Mouse (Mus musculus) liver, postnatal 0 days (tissue): ENCODE measurements around the gene Eng. TPM values are rescaled to one million over a fixed set of nuclear protein-coding genes. Genes with fewer than 3 reads are reported as not detected.

Experiments used
- ATAC-seq: fragments of 200-750 bp; cut with Nextera tagmentation; 2 replicates; pipeline ENCODE4 v1.8.0; 2017; ENCODE audit warnings: mild to moderate bottlenecking, moderate library complexity
- DNase-seq: peaks from one replicate; pipeline ENCODE4 v3.0.0-alpha.2; 2016
- H3K27ac ChIP-seq: fragments of 300-500 bp; sonication (generic); 2 replicates; pipeline ENCODE4 v1.5.1; 2014; ENCODE audit warnings: antibody characterized with exemption, moderate library complexity, mild to moderate bottlenecking, low read depth
- H3K27me3 ChIP-seq: fragments of 300-500 bp; sonication (generic); 2 replicates; pipeline ENCODE4 v1.6.1; 2014; ENCODE audit warnings: low read length, control low read depth, mixed read lengths; ENCODE audit not compliant: insufficient read depth
- H3K36me3 ChIP-seq: fragments of 300-500 bp; sonication (generic); replicated peaks from 2 replicates; pipeline ENCODE4 v1.6.1; 2014; ENCODE audit warnings: mild to moderate bottlenecking, control low read depth, low read length, moderate library complexity, mixed read lengths; ENCODE audit not compliant: insufficient read depth
- H3K4me1 ChIP-seq: fragments of 300-500 bp; sonication (generic); 2 replicates; pipeline ENCODE4 v1.6.1; 2014; ENCODE audit warnings: antibody characterized with exemption, mild to moderate bottlenecking, control low read depth; ENCODE audit not compliant: insufficient read depth
- H3K4me2 ChIP-seq: fragments of 300-500 bp; sonication (generic); 2 replicates; pipeline ENCODE4 v1.6.1; 2014; ENCODE audit warnings: low read depth, mild to moderate bottlenecking, low read length, moderate library complexity, mixed read lengths
- H3K4me3 ChIP-seq: fragments of 300-500 bp; sonication (generic); 2 replicates; pipeline ENCODE4 v1.5.1; 2014; ENCODE audit warnings: low read depth, low read length
- H3K9ac ChIP-seq: fragments of 300-500 bp; sonication (generic); replicated peaks from 2 replicates; pipeline ENCODE4 v1.6.1; 2014; ENCODE audit warnings: mild to moderate bottlenecking, moderate library complexity
- H3K9me3 ChIP-seq: fragments of 300-500 bp; sonication (generic); 2 replicates; pipeline ENCODE4 v1.6.1; 2016; ENCODE audit warnings: mild to moderate bottlenecking, control low read depth, low read length, mixed read lengths
- CTCF ChIP-seq: sonication (generic); IDR thresholded peaks from 2 replicates; pipeline ENCODE4 v1.5.1; 2016; ENCODE audit warnings: antibody characterized with exemption, low read depth
- EP300 ChIP-seq: IDR thresholded peaks from 2 replicates; pipeline ENCODE4 v1.6.1; 2016; ENCODE audit warnings: antibody characterized with exemption, low read depth, mild to moderate bottlenecking
- WGBS: fragments of 180-500 bp; shearing (Covaris S2); extraction: QIAGEN DNeasy Blood & Tissue Kit; methylation state at CpG from one replicate; pipeline ENCODE4 v1.1.7; 2014; ENCODE audit not compliant: insufficient replicate concordance; 5-methylcytosine and 5-hydroxymethylcytosine counted together
- polyA plus RNA-seq: library from polyadenylated mRNA; unstranded; fragments of >200 nt; fragmentation: Nextera tagmentation; extraction: Ambion mirVana; gene quantifications from 2 replicates; pipeline ENCODE4 v1.2.1, GENCODE M21; 2015

The Eng gene
- polyA plus RNA-seq, 1 experiment from 2014 or later: 30.2 TPM

DNA sequence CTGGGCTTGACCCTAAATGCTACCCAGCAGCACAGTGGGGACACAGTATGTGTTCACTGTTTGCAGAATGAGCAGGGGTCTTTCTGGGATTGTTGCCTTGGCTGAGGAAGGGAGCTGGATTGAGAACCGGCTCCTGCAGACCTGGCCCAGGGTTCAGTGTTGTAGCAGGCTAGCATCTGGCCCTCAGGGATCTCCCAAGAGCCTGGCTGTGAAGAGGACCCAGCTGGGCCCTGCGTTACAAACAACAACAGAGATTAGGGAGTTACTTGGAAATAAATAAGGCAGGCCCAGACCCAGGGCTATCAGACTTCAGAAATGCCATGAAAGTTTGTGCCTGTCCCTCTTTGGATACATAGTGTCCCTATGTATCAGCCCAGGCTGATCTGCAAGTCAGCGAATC lies 748 bp upstream of the Eng start:
- Histone ChIP-seq H3K27me3 (no peaks in the 10 kb centered on the region), H3K4me3 (no peak overlapping the region), H3K9me3 (no peaks in the 10 kb centered on the region), H3K36me3 (no peaks in the 10 kb centered on the region), H3K4me2 (no peak overlapping the region), H3K4me1 (peaks cover 24% of the 10 kb centered on the region), H3K27ac (peak overlapping the region; percentile 72; the same call in 1 of the 2 replicates), H3K9ac (no peak overlapping the region)
- DNase-seq (no peak), ATAC-seq (no peak)
- WGBS: 68% methylated on average over 3 of the region's 3 CpGs
- TF ChIP-seq CTCF (no peak), EP300 (no peak)

DNA sequence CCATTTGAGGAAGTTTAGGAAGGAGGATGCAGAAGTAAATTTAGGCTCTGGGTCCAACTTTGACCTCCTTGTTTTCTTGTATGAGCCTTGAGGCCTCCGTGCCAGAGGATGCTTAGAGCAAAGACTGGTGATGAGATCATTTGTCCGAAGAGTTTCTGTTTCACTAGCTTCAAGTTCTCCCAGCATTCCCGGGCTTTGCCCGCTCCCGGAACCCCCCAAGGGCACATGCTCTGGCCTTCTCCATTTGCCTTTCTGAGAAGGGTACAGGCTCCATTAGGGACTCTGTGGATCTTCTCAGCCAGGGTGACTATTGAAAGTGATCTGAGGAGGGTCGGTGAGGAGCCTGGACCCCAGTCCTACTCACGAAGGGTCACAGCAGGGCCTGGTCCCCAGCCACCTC lies 971 bp downstream of the Eng start:
- Histone ChIP-seq H3K27me3 (no peaks in the 10 kb centered on the region), H3K36me3 (no peaks in the 10 kb centered on the region), H3K4me1 (peaks cover 22% of the 10 kb centered on the region), H3K4me3 (peak overlapping the region; percentile 46), H3K9ac (peak overlapping the region; percentile 70), H3K9me3 (no peaks in the 10 kb centered on the region), H3K4me2 (peak overlapping the region; percentile 74), H3K27ac (peak overlapping the region; percentile 72)
- DNase-seq (no peak), ATAC-seq (no peak)
- WGBS: 58% methylated on average over 7 of the region's 7 CpGs
- no peak for TF ChIP-seq EP300
- TF ChIP-seq CTCF: no peak

DNA sequence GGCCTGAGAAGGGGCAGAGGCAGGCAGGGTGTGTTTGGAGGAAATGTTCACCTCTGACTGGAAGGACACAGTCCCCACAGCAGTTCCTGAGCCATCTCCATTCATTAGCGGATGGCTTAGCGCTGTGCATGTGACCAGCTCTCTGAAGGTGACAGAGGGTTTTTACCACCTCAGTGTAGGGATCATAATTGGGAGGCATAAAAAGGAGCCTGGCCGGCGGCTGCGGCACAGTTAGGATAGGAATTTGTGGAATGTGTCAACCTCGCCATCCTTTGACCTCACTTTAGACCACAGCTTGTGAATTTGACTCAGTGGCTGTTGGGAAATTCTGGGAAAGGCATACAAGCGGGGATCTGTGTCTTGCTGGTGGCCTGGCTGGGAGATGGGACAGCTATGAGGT lies 7.4 kb downstream of the Eng start:
- WGBS: 65% methylated on average over 7 of the region's 7 CpGs
- no peaks in the 10 kb centered on the region for H3K27me3 ChIP-seq
- no peak overlapping the region for H3K4me2 ChIP-seq
- no peak overlapping the region for H3K9ac ChIP-seq
- H3K9me3 ChIP-seq: no peaks in the 10 kb centered on the region
- H3K4me3 ChIP-seq: no peak overlapping the region
- peaks cover 16% of the 10 kb centered on the region for H3K4me1 ChIP-seq
- no peak for ATAC-seq
- H3K27ac ChIP-seq: peak overlapping the region; percentile 77; the same call in 1 of the 2 replicates
- TF ChIP-seq CTCF (no peak), EP300 (no peak)
- no peaks in the 10 kb centered on the region for H3K36me3 ChIP-seq
- no peak for DNase-seq

DNA sequence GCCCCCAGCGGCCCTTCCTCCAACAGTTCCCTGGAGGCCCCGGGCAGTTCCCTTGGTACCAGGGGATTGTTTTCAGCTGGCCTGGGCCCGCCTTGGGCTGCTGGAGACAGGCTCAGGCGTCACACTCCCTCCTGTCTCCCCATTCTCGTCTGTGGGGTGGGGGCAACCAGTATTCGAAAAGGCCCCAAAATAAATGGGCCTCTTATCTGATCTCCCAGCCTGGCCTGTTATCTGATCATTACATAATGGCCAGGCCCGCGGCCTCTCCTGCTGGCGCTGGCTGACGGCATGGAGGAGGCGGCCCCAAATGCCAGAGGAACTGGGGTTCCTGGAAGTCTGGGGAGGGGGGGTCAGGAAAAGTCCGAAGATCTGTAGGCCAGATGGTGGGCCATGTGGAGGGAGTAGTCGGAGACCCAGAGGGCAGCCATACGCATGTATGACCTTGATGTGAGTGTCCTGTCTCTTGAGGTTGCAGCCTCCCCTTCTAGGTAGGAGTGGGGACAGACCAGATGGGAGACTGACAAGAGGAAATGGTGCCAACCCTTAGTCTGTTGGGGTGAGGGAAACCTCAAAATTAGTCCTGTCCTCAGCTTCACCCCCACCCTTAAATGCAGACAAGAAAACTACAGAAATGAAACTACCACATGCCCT lies 8.5 kb downstream of the Eng start:
- ATAC-seq: no peak
- 34% methylated on average over 14 of the region's 14 CpGs for WGBS
- H3K4me3 ChIP-seq: no peak overlapping the region

DNA sequence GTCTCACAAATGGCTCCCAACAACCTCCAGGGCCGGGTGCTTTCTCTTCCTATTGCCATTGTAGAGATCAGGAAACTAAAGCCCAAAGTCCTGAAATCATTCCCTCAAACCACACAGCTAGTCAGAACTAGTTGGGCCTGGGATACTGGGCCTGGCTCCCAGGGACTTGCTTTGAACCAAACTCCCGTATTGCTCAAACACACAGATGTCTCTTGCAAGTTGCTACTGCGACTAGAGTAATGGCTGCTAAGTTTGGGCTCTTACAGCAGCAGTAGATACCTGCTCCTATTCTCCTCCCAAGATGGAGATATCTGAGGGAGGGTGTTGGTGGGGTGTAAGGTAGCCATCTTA lies 9.0 kb downstream of the Eng start:
- WGBS: 70% methylated on average over 3 of the region's 3 CpGs
- ATAC-seq (no peak), DNase-seq (no peak)
- Histone ChIP-seq H3K4me1 (peaks cover 18% of the 10 kb centered on the region), H3K4me2 (0 out of 2 replicates have a peak overlapping the region, but pooled peaks have one; percentile 9), H3K27me3 (no peaks in the 10 kb centered on the region), H3K36me3 (no peaks in the 10 kb centered on the region), H3K27ac (peak overlapping the region; percentile 77), H3K9ac (no peak overlapping the region), H3K4me3 (no peak overlapping the region), H3K9me3 (no peaks in the 10 kb centered on the region)
- TF ChIP-seq CTCF: no peak
- TF ChIP-seq EP300: no peak

More for the DNA sequence above, 8.5 kb downstream of the Eng start:
- Histone ChIP-seq H3K4me1 (peaks cover 16% of the 10 kb centered on the region), H3K27ac (peak overlapping the region; percentile 77), H3K36me3 (no peaks in the 10 kb centered on the region), H3K4me2 (peak overlapping the region; percentile 42; the same call in 1 of the 2 replicates), H3K9ac (peak overlapping the region; percentile 16; the same call in 1 of the 2 replicates), H3K9me3 (no peaks in the 10 kb centered on the region), H3K27me3 (no peaks in the 10 kb centered on the region)
- no peak for DNase-seq
- no peak for TF ChIP-seq EP300
- TF ChIP-seq CTCF: no peak

DNA sequence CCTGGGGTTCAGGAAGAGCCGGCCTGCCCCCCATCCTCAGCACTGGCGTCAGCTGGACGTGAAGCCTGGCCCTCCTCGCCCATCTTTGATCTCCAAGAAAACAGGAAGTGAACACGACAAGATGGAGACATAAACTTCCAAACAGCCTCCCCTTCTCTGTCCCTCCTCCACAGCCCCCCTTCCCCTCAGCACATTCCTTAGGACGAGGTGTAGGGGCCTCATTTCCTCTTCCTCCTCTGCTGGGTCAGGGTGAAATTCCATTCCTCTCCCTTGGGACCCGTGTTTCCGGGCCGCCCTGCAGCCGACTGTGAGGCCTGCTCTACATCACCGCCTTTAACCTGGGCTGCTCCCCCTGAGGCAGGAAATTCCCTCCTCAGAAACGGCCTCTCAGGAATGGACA lies 9.4 kb downstream of the Eng start:
- H3K9me3 ChIP-seq: no peaks in the 10 kb centered on the region
- H3K36me3 ChIP-seq: no peaks in the 10 kb centered on the region
- no peak overlapping the region for H3K4me3 ChIP-seq
- H3K27me3 ChIP-seq: no peaks in the 10 kb centered on the region
- H3K4me1 ChIP-seq: peaks cover 21% of the 10 kb centered on the region
- TF ChIP-seq EP300 (no peak; the same call in 1 of the 2 replicates), CTCF (no peak)
- ATAC-seq (peak; percentile 59), DNase-seq (no peak)
- H3K27ac ChIP-seq: peak overlapping the region; percentile 77
- H3K9ac ChIP-seq: no peak overlapping the region
- H3K4me2 ChIP-seq: 0 out of 2 replicates have a peak overlapping the region, but pooled peaks have one; percentile 9
- 51% methylated on average over 12 of the region's 12 CpGs for whole genome bisulfite sequencing
